Mouse (Mus musculus) limb, embryonic 10.5 days (tissue): ENCODE measurements around the gene Ttyh3. TPM values are rescaled to one million over a fixed set of nuclear protein-coding genes. Genes with fewer than 3 reads are reported as not detected.

Source experiments
- DNase-seq: peaks from one replicate; pipeline ENCODE4 v3.0.0-alpha.2; 2017; ENCODE audit warnings: low spot score
- H3K27ac ChIP-seq: fragments of 300-500 bp; sonication (generic); 2 replicates; pipeline ENCODE4 v1.5.1; 2016; ENCODE audit warnings: mild to moderate bottlenecking
- H3K27me3 ChIP-seq: fragments of 300-500 bp; sonication (generic); 2 replicates; pipeline ENCODE4 v1.6.1; 2016; ENCODE audit warnings: low read depth, mild to moderate bottlenecking; ENCODE audit not compliant: poor library complexity, severe bottlenecking
- H3K36me3 ChIP-seq: fragments of 300-500 bp; sonication (generic); 2 replicates; pipeline ENCODE4 v1.6.1; 2016; ENCODE audit warnings: mild to moderate bottlenecking, moderate library complexity
- H3K4me1 ChIP-seq: fragments of 300-500 bp; sonication (generic); 2 replicates; pipeline ENCODE4 v1.6.1; 2016
- H3K4me3 ChIP-seq: fragments of 300-500 bp; sonication (generic); 2 replicates; pipeline ENCODE4 v1.5.1; 2016; ENCODE audit warnings: mild to moderate bottlenecking, moderate library complexity
- H3K9me3 ChIP-seq: fragments of 300-500 bp; sonication (generic); replicated peaks from 2 replicates; pipeline ENCODE4 v1.6.1; 2016; ENCODE audit warnings: mild to moderate bottlenecking
- WGBS: fragments of 180-500 bp; shearing (Covaris S2); methylation state at CpG from one replicate; pipeline ENCODE4 v1.1.7; 2016; 5-methylcytosine and 5-hydroxymethylcytosine counted together
- polyA plus RNA-seq: library from polyadenylated mRNA; unstranded; fragments of >200 nt; fragmentation: Nextera tagmentation; extraction: Ambion mirVana; gene quantifications from 2 replicates; pipeline ENCODE4 v1.2.1, GENCODE M21; 2016

Gene Ttyh3
- polyA plus RNA-seq, 1 experiment from 2014 or later: 47.0 TPM

DNA sequence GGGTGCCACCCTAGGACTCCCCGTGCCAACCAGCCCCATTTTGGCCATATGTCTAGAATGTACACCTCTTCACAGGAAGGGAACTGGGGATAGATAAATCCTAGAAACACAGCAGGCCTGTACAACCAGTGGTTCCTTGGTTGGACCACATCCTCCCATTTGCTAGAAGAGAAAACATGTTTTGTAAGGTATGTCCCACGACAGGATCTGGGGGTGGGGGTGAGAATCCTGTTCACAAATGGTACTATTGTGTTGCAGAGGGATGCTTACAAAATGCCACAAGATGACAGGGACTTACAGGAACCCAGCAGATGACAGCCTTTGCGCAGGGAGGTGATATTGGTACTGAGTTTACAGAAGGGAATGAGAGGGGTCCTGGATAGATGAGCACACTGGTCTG is 10.8 kb downstream of the Ttyh3 start:
- Histone ChIP-seq H3K27me3 (no peaks in the 10 kb centered on the region), H3K27ac (no peak overlapping the region), H3K4me1 (peaks cover 37% of the 10 kb centered on the region), H3K36me3 (peaks cover 91% of the 10 kb centered on the region), H3K4me3 (no peak overlapping the region), H3K9me3 (no peaks in the 10 kb centered on the region)
- no peak for DNase-seq
- 87% methylated on average over 3 of the region's 3 CpGs for WGBS

DNA sequence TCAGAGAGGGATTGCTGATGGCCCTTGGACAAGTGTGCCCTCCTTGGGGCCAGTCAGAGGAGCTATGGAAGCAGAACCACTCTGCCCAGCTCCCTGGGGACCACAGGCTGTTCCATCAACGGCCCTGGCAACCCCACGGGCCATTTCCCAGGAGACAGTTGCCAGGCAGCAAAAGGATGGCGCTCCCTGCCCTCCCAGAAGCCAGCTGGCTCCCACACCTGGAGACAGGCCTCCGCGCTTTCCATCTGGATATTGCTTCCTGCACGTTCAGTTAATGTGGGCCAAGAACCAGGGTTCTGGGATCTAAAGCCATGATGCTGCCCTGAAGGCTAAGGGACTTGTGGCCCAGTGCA is 11.8 kb downstream of the Ttyh3 start:
- Histone ChIP-seq H3K4me1 (peaks cover 27% of the 10 kb centered on the region), H3K27me3 (no peaks in the 10 kb centered on the region), H3K4me3 (no peak overlapping the region), H3K27ac (no peak overlapping the region), H3K36me3 (peaks cover 91% of the 10 kb centered on the region), H3K9me3 (no peaks in the 10 kb centered on the region)
- no peak for DNase-seq
- WGBS: 92% methylated on average over 6 of the region's 6 CpGs

DNA sequence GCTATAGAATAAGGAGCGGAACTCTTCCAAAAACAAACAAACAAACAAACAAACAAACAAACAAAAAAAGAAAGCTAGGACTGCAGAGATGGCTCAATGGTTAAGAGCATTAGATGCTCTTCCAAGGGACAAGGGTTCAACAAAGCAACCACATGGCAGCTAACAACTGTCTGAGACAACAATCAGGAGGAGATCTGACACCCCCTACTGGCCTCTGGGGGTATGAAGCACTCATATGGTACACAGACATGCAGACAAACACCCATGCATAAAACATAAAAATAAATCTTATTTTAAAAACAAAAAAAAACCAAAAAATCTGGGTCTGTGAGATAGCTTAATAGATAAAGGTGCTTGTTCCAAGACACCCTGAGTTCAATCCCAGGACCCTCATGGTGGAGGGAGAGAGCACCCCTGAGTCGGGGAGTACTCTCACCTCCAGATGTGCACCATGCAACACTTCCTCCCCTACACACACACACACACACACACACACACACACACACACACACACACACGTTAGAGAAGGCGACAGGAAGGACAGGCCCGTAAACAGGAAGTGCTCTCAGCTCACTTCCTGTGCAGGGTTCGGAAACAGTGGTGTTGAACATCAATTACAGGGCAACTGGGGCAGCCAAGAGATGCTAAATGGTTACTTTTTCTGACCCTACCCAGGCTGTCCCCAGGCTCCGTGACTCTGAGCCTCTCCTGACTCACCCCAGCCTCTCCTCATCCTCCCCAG is 12.3 kb downstream of the Ttyh3 start:
- no peak overlapping the region for H3K4me3 ChIP-seq
- no peak for DNase-seq
- H3K27ac ChIP-seq: no peak overlapping the region
- no peaks in the 10 kb centered on the region for H3K27me3 ChIP-seq
- H3K4me1 ChIP-seq: peaks cover 22% of the 10 kb centered on the region
- H3K9me3 ChIP-seq: no peaks in the 10 kb centered on the region
- peaks cover 96% of the 10 kb centered on the region for H3K36me3 ChIP-seq
- WGBS: 88% methylated on average over 7 of the region's 7 CpGs

DNA sequence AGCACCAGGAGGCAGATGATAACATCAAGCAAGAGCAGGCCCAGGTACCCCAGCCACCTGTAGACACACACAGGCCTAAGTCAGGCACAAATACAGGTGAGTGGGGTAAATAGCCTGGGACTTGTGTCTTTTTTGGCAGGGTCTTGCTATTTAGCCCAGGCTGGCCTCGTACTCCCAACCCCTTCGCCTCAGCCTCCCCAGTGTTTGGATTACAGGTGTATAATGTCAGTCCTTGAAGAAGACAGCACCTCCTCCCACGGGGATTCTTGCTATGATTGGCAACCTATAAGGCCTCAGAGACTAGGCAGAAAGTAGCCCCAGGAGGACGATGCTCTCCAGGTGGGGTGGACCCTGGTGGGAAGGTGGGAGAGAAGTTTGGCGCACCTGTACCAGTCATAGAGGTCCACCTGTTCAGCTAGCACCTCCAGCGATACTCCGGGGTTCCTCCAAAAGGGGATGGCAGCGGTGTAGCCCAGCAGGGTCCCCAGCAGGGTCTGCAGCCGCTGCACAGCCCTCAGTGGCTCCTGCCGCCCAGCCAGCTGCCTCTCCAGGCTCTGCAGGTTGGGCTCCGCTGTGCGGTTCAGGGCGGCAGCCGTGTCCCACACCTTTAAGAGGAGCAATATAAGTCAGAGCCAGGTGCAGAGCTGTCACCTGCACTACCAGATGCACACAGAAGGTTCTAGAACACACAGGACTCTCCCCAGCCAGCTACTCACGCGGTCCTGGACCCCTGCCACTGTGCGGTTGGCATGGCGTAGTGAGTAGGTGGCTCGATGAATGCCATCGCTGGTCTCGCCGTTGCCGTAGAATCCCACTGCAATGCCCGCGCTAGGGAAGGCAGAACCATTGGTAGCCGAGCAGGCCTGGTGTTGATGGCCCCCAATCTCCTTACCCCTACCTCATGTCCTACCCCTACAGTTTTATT is 13.8 kb downstream of the Ttyh3 start:
- DNase-seq: no peak
- H3K4me3 ChIP-seq: no peak overlapping the region

DNA sequence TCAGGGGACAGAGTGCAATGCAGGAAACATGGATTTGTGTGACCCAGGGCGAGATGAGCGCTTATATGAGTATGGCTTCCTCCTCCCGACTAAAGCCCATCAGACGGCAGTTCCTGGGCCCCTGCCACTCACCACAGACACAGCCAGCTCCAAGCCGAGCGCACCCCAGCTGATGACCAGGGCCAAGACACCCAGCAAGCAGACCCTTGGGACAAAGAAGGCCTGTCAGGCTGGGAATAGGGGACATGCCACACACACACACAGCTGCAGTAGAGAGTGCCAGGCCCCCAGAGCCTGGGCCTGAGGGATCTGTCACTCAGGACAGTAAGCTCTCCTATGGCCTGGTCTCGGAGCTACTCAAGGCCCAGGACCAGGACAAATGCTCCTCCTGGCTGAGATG is 15.4 kb downstream of the Ttyh3 start:
- no peak overlapping the region for H3K27ac ChIP-seq
- no peaks in the 10 kb centered on the region for H3K27me3 ChIP-seq
- no peak overlapping the region for H3K4me3 ChIP-seq
- DNase-seq: no peak
- peaks cover 100% of the 10 kb centered on the region for H3K36me3 ChIP-seq
- 89% methylated on average over 7 of the region's 7 CpGs for WGBS
- no peaks in the 10 kb centered on the region for H3K9me3 ChIP-seq
- peaks cover 6% of the 10 kb centered on the region; the same call in 1 of the 2 replicates for H3K4me1 ChIP-seq

More for the DNA sequence above, 13.8 kb downstream of the Ttyh3 start:
- H3K27ac ChIP-seq: no peak overlapping the region
- WGBS: 93% methylated on average over 26 of the region's 26 CpGs
- no peaks in the 10 kb centered on the region for H3K9me3 ChIP-seq
- H3K27me3 ChIP-seq: no peaks in the 10 kb centered on the region
- H3K36me3 ChIP-seq: peaks cover 100% of the 10 kb centered on the region
- H3K4me1 ChIP-seq: peaks cover 10% of the 10 kb centered on the region

DNA sequence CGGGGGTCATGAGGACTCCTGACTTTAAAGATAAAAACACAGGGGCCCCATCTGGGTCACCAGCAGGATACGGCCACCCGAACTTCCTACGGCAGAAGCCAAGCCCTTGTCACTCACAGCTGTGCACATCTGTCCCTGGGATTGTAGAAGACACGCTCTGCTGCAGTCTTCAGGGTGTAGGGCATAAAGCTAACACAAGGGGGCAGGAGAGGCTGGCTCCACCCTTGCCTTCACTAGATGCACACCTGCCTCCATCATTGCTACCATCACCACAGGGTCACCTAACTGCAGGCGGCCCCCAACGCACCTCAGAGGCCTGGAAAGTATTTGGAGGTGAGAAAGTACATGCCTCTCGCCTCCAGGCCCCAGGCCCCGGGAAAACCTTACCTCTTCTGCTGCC is 19.8 kb downstream of the Ttyh3 start:
- no peaks in the 10 kb centered on the region; the same call in 1 of the 2 replicates for H3K9me3 ChIP-seq
- DNase-seq: no peak
- WGBS: 93% methylated on average over 9 of the region's 9 CpGs
- H3K27ac ChIP-seq: no peak overlapping the region
- no peak overlapping the region for H3K4me3 ChIP-seq
- peaks cover 100% of the 10 kb centered on the region for H3K36me3 ChIP-seq
- H3K27me3 ChIP-seq: no peaks in the 10 kb centered on the region
- H3K4me1 ChIP-seq: no peaks in the 10 kb centered on the region; the same call in 1 of the 2 replicates

DNA sequence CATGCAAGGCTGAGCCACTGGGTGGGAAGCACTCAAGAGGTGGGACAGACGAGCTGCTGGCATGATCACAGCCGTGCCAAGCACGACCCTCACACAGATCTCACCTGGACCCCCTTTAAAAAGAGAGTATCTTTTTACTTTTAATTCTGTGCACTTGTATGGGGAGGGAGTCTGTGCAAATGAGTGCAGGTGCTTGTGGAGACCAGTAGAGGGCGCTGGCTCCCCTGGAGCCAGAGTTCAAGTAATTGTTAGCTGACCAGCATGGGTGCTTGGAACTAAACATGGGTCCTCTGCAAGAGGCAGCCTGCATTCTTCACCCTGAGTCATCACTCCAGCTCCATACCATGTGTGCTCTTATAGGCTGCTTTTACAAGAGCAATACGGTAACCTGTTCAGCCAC is 21.3 kb downstream of the Ttyh3 start:
- H3K4me1 ChIP-seq: no peaks in the 10 kb centered on the region; the same call in 1 of the 2 replicates
- no peak overlapping the region for H3K4me3 ChIP-seq
- no peaks in the 10 kb centered on the region; the same call in 1 of the 2 replicates for H3K9me3 ChIP-seq
- H3K27ac ChIP-seq: no peak overlapping the region
- DNase-seq: no peak
- peaks cover 100% of the 10 kb centered on the region for H3K36me3 ChIP-seq
- H3K27me3 ChIP-seq: no peaks in the 10 kb centered on the region
- WGBS: 90% methylated on average over 5 of the region's 5 CpGs

DNA sequence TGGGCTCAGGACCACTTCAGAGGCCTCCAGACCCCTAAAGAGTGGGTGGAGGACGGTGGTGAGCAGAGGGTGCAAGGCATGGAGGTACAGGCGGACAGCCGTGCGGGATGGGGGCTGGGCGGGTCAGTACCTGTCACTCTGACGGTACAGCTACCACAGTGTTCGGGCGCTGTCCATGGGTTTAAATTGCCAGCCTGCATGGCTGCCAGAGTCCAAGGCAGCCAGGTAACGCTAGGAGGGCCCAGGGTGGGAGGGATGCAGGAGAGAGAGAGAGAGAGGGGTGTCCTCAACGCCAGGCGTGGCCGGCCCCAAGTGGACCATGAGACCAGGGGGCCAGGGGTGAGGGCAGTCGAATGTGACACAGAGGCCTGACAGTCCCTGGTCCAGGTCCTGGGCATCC is 23.9 kb downstream of the Ttyh3 start:
- WGBS: 91% methylated on average over 13 of the region's 13 CpGs
- no peak overlapping the region for H3K27ac ChIP-seq
- peaks cover 91% of the 10 kb centered on the region for H3K36me3 ChIP-seq
- H3K27me3 ChIP-seq: no peaks in the 10 kb centered on the region
- no peak overlapping the region for H3K4me3 ChIP-seq
- DNase-seq: no peak
- peaks cover 5% of the 10 kb centered on the region for H3K4me1 ChIP-seq
- no peaks in the 10 kb centered on the region; the same call in 1 of the 2 replicates for H3K9me3 ChIP-seq

DNA sequence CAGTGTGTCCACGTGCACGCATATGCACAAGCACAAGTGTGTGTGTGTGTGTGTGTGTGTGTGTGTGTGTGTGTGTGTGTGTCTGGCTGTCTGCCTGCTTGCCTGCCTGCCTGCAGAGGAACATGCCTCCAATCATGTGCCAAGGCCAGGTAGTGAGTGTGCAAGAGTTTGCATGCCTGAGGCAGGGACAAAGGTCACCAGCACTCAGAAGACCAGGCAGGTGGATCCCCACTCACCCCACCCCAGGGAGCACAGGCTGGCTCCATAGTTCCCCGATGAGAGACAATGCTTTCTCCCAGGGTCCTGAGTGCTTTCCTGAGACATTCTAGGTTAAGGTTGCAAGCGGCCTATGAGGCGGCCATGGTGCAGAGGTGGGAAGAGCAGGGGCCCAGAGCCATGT is 24.6 kb downstream of the Ttyh3 start:
- no peak overlapping the region for H3K27ac ChIP-seq
- WGBS: 96% methylated on average over 5 of the region's 5 CpGs
- peaks cover 84% of the 10 kb centered on the region for H3K36me3 ChIP-seq

DNA sequence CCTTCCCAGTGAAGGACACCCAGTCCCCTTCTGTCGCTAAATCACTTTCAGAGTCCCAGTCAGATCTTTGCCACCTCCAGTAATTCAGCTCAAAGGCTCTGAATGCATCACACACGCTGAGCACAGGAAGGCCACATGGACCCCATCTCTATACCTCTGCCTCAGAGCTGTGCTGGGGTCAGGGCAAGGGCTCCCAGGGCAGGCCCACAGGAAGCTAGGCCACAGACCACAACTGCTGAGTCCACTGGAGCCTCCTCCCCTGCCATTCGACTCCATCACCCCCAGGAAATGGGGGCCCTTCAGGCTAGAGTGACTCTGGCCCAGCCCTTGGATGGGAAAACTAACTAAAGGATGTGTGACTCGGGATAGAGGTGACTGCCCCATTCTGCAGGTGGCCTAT is 25.0 kb downstream of the Ttyh3 start:
- Histone ChIP-seq H3K36me3 (peaks cover 79% of the 10 kb centered on the region), H3K9me3 (no peaks in the 10 kb centered on the region; the same call in 1 of the 2 replicates), H3K27me3 (no peaks in the 10 kb centered on the region), H3K4me1 (peaks cover 8% of the 10 kb centered on the region), H3K4me3 (no peak overlapping the region), H3K27ac (no peak overlapping the region)
- DNase-seq: no peak
- whole genome bisulfite sequencing: 85% methylated on average over 4 of the region's 4 CpGs

More for the DNA sequence above, 24.6 kb downstream of the Ttyh3 start:
- DNase-seq: no peak
- Histone ChIP-seq H3K4me1 (peaks cover 8% of the 10 kb centered on the region), H3K9me3 (no peaks in the 10 kb centered on the region; the same call in 1 of the 2 replicates), H3K4me3 (no peak overlapping the region), H3K27me3 (no peaks in the 10 kb centered on the region)

DNA sequence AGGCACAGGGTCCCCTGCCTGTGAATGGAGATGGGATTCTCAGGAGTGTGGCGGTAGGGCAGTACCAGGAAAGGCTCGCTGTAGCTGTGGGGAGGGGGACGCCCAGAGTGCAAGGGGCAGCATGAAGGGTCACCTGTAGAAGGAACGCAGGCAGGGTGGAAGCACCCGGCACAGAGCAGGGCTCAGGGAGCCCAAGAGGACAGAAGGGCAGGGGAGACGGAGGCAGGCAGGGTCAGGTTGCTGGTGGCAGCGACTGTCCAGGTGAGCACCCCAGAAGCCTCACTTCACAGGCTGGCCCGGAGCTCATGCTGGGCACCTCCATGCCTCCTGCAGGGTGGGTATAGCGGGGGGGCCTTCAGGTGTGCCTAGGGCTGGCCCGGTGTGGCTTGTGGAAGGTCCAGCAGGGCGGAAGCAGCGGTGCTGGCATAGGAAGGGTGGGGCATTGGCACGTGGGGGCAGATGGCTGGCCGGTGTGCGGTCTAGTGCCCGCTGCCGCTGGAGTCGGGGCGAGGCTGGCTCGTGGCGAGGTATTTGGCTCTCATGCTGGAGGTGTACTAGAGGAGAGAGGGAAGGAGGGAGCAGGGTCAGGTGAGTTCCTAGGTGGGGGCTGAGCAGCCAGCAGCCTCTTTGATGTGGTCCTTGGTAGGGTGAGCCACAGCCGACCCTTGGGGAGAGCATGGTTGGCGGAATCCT is 25.7 kb downstream of the Ttyh3 start:
- Histone ChIP-seq H3K4me1 (peaks cover 8% of the 10 kb centered on the region), H3K27me3 (no peaks in the 10 kb centered on the region), H3K9me3 (no peaks in the 10 kb centered on the region; the same call in 1 of the 2 replicates), H3K4me3 (no peak overlapping the region), H3K36me3 (peaks cover 73% of the 10 kb centered on the region), H3K27ac (peak overlapping the region; percentile 19; the same call in 1 of the 2 replicates)
- no peak for DNase-seq
- WGBS: 95% methylated on average over 23 of the region's 23 CpGs

DNA sequence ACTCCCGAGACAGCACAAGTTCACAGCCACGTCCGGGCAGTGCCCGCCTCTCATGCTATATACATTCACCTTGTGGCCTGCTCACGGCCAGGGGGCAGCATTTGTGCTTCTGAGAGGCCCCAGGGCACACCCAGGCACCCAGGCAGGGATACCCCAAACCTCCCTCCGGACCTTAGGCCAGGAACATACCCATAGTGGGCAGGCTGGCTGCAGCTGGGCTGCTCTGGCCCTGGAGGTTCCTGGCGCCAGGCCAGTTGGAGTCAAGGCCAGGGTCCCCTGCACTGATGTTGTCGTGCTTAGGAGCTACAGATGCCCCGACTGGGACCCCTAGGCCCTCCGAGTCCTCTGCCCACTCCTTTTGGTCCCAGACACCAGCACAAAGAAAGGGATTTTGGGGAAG is 27.3 kb downstream of the Ttyh3 start:
- Histone ChIP-seq H3K36me3 (peaks cover 56% of the 10 kb centered on the region), H3K9me3 (no peaks in the 10 kb centered on the region), H3K4me1 (peaks cover 12% of the 10 kb centered on the region), H3K27me3 (no peaks in the 10 kb centered on the region), H3K27ac (no peak overlapping the region), H3K4me3 (no peak overlapping the region)
- DNase-seq: no peak
- 82% methylated on average over 10 of the region's 10 CpGs for WGBS
